Mouse (Mus musculus) cerebellum, postnatal 25 days (tissue): ENCODE measurements at regions not wholly inside any gene's neighbourhood (a gene's known extent, or its start where the extent isn't known, plus 50 kb on each side); places are given as distances from the start of the nearest gene placed in this dataset.

ENCODE experiments used
- DNase-seq, 2 experiments: peaks; one replicate each; pipeline ENCODE4 v3.0.0; 2021; ENCODE audit warnings: mixed read lengths in 2 of 2

- no peak for DNase-seq
Measured at GRCm38 (mm10) chr5:61943376-61943775, 134.8 kb downstream of the G6pd2 start.

DNA sequence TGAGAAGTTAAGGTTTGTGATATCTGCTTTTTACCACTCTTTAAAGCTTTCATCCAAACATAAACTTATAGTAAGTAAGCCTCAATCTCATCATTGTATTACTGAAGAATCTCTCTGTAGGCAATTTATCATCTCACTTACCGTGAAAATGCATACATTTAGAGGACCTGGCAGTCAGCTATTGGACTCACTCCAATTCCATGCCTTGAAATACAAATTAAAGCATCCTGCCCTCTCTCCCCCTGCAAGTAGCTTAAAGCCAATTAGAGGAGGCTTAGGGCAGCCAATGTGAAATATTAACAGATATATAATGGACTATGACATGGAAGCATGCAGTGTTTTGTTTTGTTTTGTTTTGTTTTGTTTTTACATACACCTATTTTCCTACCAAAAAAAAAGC is 176.6 kb downstream of the G6pd2 start:
- DNase-seq, result no peak

DNA sequence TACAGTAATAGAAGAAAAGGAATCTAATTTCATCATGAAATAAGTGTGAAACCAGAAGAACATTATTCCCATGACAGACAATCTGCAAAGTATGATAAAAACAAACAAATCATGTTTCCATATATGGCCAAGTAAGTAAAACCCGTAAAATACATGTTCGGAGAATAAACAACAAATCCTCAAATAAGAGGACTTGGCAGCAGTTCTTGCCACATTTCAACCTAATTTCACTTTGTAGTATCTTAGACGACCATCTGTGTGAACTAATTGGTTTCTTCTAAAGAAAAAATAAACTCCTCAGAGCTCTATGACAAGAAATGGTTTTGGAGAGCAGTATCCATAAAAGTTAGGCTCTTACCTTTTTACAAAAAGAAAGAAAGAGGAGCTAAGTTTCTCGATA is 210.9 kb downstream of the G6pd2 start:
- DNase-seq, result no peak

GRCm38 (mm10) chr5:62020260-62020659 is 211.6 kb downstream of the G6pd2 start:
- no peak for DNase-seq

DNA sequence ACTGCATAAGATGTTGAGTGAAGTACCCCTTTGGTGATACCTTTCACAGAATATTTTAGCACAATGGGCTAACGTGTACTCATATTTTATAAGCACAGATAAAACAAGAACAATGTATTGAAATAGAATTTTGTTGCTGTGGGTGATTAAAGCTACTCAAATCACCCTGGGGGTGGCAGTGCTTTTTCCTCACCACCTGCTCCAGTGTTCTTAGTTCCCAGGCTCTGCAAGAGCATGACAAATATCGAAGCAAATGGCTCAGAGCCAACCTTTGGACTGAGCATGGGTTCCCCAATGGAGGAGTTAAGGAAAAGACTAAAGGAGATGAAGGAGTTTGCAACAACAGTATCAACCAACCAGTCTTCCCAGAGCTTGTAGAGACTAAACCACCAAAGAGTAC is 232.9 kb downstream of the G6pd2 start:
- DNase-seq, result no peak

DNA sequence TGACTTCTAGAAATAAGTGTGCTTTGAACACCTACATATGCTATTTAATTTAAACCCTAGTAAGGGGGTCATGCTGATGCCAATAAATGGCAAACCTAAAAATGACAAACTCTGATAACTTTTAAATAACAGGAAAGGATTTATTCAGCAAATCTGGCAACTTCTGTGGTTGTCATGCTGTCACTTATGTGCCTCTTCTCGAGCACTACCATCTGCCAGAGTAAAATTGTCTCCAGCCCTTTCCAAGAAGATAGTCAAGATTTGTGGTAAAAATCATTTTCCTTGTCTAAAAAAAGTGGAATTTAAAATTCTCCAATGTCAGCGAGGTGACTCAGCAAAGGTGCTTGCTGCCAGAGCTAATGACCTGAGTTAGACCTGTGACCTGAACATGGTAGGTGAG is 235.1 kb downstream of the G6pd2 start:
- DNase-seq, result no peak

DNA sequence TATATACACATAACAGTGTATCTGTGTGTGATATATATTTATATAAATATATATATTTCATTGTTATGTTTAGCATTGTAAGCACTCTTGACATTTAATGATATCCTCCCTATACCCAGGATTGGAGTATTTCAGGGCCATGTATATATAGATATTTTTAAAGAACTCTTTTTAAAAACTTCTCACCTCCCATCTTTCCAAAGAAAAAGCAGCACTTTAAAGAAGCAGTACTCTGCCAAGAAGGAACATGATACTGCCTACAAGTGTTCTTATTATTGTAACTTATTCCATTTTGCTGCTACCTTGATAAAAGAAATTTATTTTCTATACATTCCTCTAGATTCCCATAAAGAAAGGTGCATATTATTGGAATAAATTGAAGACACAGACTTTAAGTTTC is 270.4 kb downstream of the G6pd2 start:
- DNase-seq, result no peak

GRCm38 (mm10) chr5:62089538-62089937 is 280.9 kb downstream of the G6pd2 start:
- DNase-seq, result no peak

GRCm38 (mm10) chr5:62096052-62096451 is 287.4 kb downstream of the G6pd2 start:
- no peak for DNase-seq

- no peak for DNase-seq
Measured at GRCm38 (mm10) chr5:62113226-62113625, 304.6 kb downstream of the G6pd2 start.

- no peak for DNase-seq
Measured at GRCm38 (mm10) chr5:62113664-62114063, 305.0 kb downstream of the G6pd2 start.

GRCm38 (mm10) chr5:62145178-62145577 is 336.6 kb downstream of the G6pd2 start:
- DNase-seq, result no peak

DNA sequence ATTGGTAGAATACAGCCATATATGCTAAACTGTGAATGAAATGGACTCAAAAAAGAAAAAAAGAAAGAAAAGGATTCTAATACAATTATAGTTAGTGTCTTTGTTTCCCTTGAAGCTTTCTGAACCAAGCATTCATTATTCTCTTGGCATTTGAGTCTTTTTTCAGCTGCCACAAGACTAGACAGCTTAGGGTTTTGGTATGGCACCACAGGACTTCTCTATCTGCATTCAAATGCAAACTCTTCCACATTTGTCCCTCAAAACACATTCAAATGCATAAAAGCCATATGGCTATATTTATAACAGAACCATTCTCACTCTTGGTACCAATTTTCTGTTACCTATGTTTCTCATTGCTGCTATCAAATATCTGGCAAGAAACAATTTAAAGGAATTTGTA is 338.8 kb downstream of the G6pd2 start:
- DNase-seq, result no peak

GRCm38 (mm10) chr5:62160528-62160927 is 351.9 kb downstream of the G6pd2 start:
- no peak for DNase-seq

DNA sequence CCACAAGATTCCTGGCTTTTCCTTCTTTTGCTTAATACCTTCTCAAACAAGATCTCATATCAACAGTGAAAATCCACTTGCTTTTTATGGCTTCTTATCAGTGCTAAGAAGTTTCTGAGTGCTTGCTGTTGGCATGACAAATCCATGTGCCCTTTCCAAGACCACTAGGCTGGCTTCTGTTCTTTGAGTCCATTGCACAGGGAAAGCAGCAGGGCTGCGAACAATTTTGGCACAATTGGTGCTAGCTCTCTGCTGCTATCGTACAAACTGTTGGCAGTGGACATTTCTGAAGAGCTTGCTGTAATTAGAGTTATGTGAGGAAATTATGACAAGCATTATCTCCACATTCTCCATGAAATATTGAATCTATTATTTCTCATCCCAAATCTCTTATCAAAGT is 383.5 kb downstream of the G6pd2 start:
- DNase-seq, result peak; percentile 19 to 31

DNA sequence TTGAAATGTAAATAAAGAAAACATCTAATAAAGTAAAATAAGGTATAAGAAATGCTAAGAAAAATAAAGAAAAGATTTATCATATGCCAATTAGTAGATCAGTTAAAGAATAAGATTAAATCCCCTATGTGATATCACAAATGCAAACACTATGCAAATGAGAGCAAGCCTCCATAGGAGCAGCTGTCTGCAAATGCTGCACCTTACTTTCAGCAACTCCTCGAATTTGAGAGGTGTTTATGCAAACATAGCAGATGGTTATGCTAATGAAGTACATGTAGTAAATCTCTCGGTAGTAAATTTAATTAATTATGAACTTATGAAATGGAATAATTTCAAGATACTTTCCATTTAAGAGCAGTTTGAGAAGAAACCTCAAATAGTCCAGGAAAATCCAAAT is 396.8 kb downstream of the G6pd2 start:
- no peak for DNase-seq
